Mouse (Mus musculus) CH12.LX (cell line): ENCODE measurements at regions not wholly inside any gene's neighbourhood (a gene's known extent, or its start where the extent isn't known, plus 50 kb on each side); places are given as distances from the start of the nearest gene placed in this dataset.

Source experiments
- DNase-seq: peaks from one replicate; pipeline ENCODE4 v3.0.0-alpha.2; 2013; ENCODE audit errors: extremely low read depth
- H3K27ac ChIP-seq: 2 replicates; pipeline ENCODE4 v1.5.1; 2012; ENCODE audit warnings: low read depth, mild to moderate bottlenecking, control low read depth, moderate library complexity; ENCODE audit not compliant: insufficient read depth
- H3K27me3 ChIP-seq: replicated peaks from 2 replicates; pipeline ENCODE3; 2012; ENCODE audit warnings: inconsistent platforms
- H3K36me3 ChIP-seq, 2 experiments: replicated peaks in 1 of 2; 2 replicates each; pipeline versions ENCODE3 to v1.6.1; 2012; ENCODE audit warnings: inconsistent platforms in 1 of 2, low read length in 1 of 2, mild to moderate bottlenecking in 1 of 2, mixed read lengths in 1 of 2, moderate library complexity in 1 of 2; ENCODE audit not compliant: control insufficient read depth in 1 of 2, insufficient read depth in 1 of 2
- H3K4me1 ChIP-seq, 2 experiments: 2 replicates each; pipeline ENCODE4 v1.6.1; 2012; ENCODE audit warnings: inconsistent platforms in 1 of 2, moderate library complexity in 1 of 2; ENCODE audit not compliant: insufficient read depth in 2 of 2, control insufficient read depth in 1 of 2
- H3K4me2 ChIP-seq: 2 replicates; pipeline ENCODE4 v1.6.1; 2012; ENCODE audit warnings: low read depth, mild to moderate bottlenecking, control low read depth; ENCODE audit not compliant: poor library complexity, insufficient read depth, severe bottlenecking
- H3K4me3 ChIP-seq, 3 experiments: fragments of 150-350 bp in 1 of 3; sonication (generic) in 1 of 3; replicated peaks in 1 of 3; 2 replicates each; pipeline versions ENCODE3 to v1.5.1; 2011 to 2012; ENCODE audit warnings: low read depth in 2 of 3, low read length in 2 of 3, mild to moderate bottlenecking in 2 of 3, moderate library complexity in 2 of 3, control low read depth in 1 of 3, improper control_type of control experiment in 1 of 3, inconsistent platforms in 1 of 3, mixed read lengths in 1 of 3; ENCODE audit not compliant: poor library complexity in 1 of 3
- H3K79me2 ChIP-seq: replicated peaks from 2 replicates; pipeline ENCODE4 v1.6.1; 2012; ENCODE audit warnings: mild to moderate bottlenecking, moderate library complexity; ENCODE audit not compliant: control insufficient read depth, poor library complexity, insufficient read depth, severe bottlenecking; ENCODE audit errors: extremely low read depth
- H3K9ac ChIP-seq: 2 replicates; pipeline ENCODE4 v1.6.1; 2012; ENCODE audit warnings: low read depth, mild to moderate bottlenecking, control low read depth, moderate library complexity; ENCODE audit not compliant: insufficient read depth
- H3K9me3 ChIP-seq: replicated peaks from 2 replicates; pipeline ENCODE3; 2012; ENCODE audit warnings: low read length, inconsistent platforms, mixed read lengths
- BHLHE40 ChIP-seq: IDR thresholded peaks from 2 replicates; pipeline ENCODE4 v1.6.1; 2011; ENCODE audit warnings: mild to moderate bottlenecking, low read depth, low read length, improper control_type of control experiment
- EP300 ChIP-seq: IDR thresholded peaks from 2 replicates; pipeline ENCODE4 v1.6.1; 2011; ENCODE audit warnings: low read length, improper control_type of control experiment
- ETS1 ChIP-seq: conservative IDR thresholded peaks from 2 replicates; pipeline ENCODE4 v1.6.1; 2012; ENCODE audit warnings: low read depth, mild to moderate bottlenecking, inconsistent platforms, low read length, improper control_type of control experiment, moderate library complexity
- HCFC1 ChIP-seq: IDR thresholded peaks from 2 replicates; pipeline ENCODE4 v1.6.1; 2012; ENCODE audit warnings: low read depth, mild to moderate bottlenecking, inconsistent platforms, low read length, improper control_type of control experiment
- JUND ChIP-seq: conservative IDR thresholded peaks from 2 replicates; pipeline ENCODE4 v1.6.1; 2011; ENCODE audit warnings: low read depth, low read length, improper control_type of control experiment
- KAT2A ChIP-seq: IDR thresholded peaks from 2 replicates; pipeline ENCODE4 v1.6.1; 2012; ENCODE audit warnings: low read length, improper control_type of control experiment, inconsistent platforms; ENCODE audit not compliant: insufficient replicate concordance
- MAZ ChIP-seq: IDR thresholded peaks from 2 replicates; pipeline ENCODE4 v1.6.1; 2012; ENCODE audit warnings: low read depth, mild to moderate bottlenecking, inconsistent platforms, low read length, improper control_type of control experiment, moderate library complexity
- POLR2AphosphoS2 ChIP-seq: IDR thresholded peaks from 2 replicates; pipeline ENCODE4 v1.6.1; 2011; ENCODE audit warnings: low read depth, low read length, improper control_type of control experiment
- RCOR1 ChIP-seq: conservative IDR thresholded peaks from 2 replicates; pipeline ENCODE4 v1.6.1; 2012; ENCODE audit warnings: low read depth, mild to moderate bottlenecking, inconsistent platforms, low read length, improper control_type of control experiment
- UBTF ChIP-seq: IDR thresholded peaks from 2 replicates; pipeline ENCODE4 v1.6.1; 2012; ENCODE audit warnings: low read depth, mild to moderate bottlenecking, inconsistent platforms, low read length, improper control_type of control experiment, moderate library complexity
- USF2 ChIP-seq: conservative IDR thresholded peaks from 2 replicates; pipeline ENCODE4 v1.6.1; 2011; ENCODE audit warnings: low read depth, low read length, improper control_type of control experiment
- ZNF384 ChIP-seq: IDR thresholded peaks from 2 replicates; pipeline ENCODE4 v1.6.1; 2012; ENCODE audit warnings: low read depth, low read length, improper control_type of control experiment, inconsistent platforms
- dilution Hi-C: fragments of 300-500 bp; cut with MboI; formaldehyde crosslinking; loops from 2 replicates; pipeline ENCODE4 v1.14.3; 2020; ENCODE audit warnings: low sequenced_read_pairs; ENCODE audit not compliant: extremely low pct_unique_long_range_greater_than_20kb, extremely low pct_ligation_motif_present
- in situ Hi-C: fragments of 300-500 bp; cut with MboI; formaldehyde crosslinking; loops from 3 replicates; pipeline ENCODE4 v1.14.3; 2019; ENCODE audit warnings: low sequenced_read_pairs, low pct_ligation_motif_present, low pct_unique_long_range_greater_than_20kb, mixed read lengths

DNA sequence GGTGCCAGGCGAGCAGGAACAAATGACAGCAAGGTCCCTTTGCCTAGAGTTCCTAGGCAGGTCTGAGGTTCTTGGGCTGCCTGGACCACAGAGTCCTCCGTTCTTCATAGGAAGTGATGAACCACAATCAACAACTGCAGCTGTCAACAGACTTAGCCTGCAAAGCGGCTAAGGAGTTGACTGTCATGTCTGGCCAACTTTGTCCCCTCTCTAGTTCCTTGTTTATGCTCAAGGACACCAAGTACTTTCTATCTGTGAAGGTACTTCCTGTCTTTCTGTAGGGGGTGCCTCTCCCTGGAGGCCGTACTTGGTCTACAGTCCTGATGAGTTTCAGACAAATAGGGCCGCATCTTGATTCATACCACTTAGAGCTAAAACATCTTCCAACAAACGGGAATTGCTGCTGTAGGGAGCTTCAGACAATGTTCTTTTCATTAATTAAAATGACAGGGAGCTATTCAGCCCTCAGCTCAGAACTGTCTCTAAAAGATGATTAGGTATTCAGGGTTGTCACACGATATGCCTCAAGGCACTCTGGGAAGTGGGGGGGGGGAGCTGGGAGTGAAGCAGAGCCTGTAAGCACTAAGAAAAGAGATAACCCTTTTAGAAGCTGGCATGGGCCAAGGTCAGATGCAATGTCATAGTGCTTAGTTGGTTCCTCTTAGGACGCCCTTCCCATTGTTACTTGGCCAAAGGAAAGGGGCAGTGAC, 299.4 kb downstream of the Fut8 start:
- Histone ChIP-seq H3K4me3 (no peak overlapping the region), H3K9ac (no peak overlapping the region), H3K36me3 (no peaks in the 10 kb centered on the region), H3K79me2 (no peaks in the 10 kb centered on the region), H3K27ac (no peak overlapping the region), H3K4me1 (peaks cover 14 to 61% of the 10 kb centered on the region in 2 experiments), H3K4me2 (no peak overlapping the region), H3K27me3 (no peaks in the 10 kb centered on the region), H3K9me3 (no peaks in the 10 kb centered on the region)
- in situ Hi-C loops, result loop anchor here (25.0 kb wide), 2 partner anchors 275 to 550 kb away; no protein-coding TSS in a partner anchor
- DNase-seq, result peak; percentile 14
- dilution Hi-C loops, result no loop called here
- no peak for TF ChIP-seq BHLHE40
- TF ChIP-seq MAZ, result 0 out of 2 replicates have a peak, but pooled peaks have one; percentile 23
- TF ChIP-seq, all 38 proteins: peak for 1

GRCm38 (mm10) chr12:77539661-77540431, 301.9 kb downstream of the Fut8 start:
- no peak for TF ChIP-seq HCFC1
- TF ChIP-seq POLR2AphosphoS2, result no peak
- TF ChIP-seq EP300, result peak; percentile 27; the same call in 1 of the 2 replicates
- TF ChIP-seq UBTF, result no peak
- peak; percentile 63 for TF ChIP-seq ETS1
- no peak for TF ChIP-seq KAT2A
- TF ChIP-seq JUND, result 0 out of 2 replicates have a peak, but pooled peaks have one; percentile 11
- no peak for TF ChIP-seq RCOR1
- TF ChIP-seq USF2, result no peak
- peak; percentile 92 for TF ChIP-seq ZNF384
- Histone ChIP-seq H3K4me3 (no peak overlapping the region), H3K4me2 (0 out of 2 replicates have a peak overlapping the region, but pooled peaks have one; percentile 11), H3K27ac (no peak overlapping the region), H3K36me3 (no peaks in the 10 kb centered on the region), H3K9me3 (no peaks in the 10 kb centered on the region), H3K79me2 (no peaks in the 10 kb centered on the region), H3K4me1 (peaks cover 14 to 39% of the 10 kb centered on the region in 2 experiments), H3K27me3 (peaks cover 2% of the 10 kb centered on the region), H3K9ac (no peak overlapping the region)
- dilution Hi-C loops (no loop called here), in situ Hi-C loops (loop anchor here (25.0 kb wide), 2 partner anchors 278 to 553 kb away; no protein-coding TSS in a partner anchor)
- DNase-seq, result peak; percentile 33
